Mouse (Mus musculus) megakaryocyte, embryonic 14.5 days (primary cell): ENCODE data around the gene Adgrv1.

Source experiments
- FLI1 ChIP-seq: IDR thresholded peaks from 2 replicates; pipeline ENCODE4 v1.6.1; 2012; ENCODE audit warnings: low read length, inconsistent platforms, mixed read lengths
- GATA1 ChIP-seq: IDR thresholded peaks from 3 replicates; pipeline ENCODE4 v1.6.1; 2012; ENCODE audit warnings: mixed read lengths, low read length, inconsistent platforms, borderline replicate concordance

GRCm38 (mm10) chr13:81606991-81607390 lies 26.0 kb downstream of the Adgrv1 start:
- TF ChIP-seq GATA1 (no peak), FLI1 (no peak)
